Mouse (Mus musculus) liver, embryonic 16.5 days (tissue): ENCODE measurements around the gene Prkrip1. TPM values are rescaled to one million over a fixed set of nuclear protein-coding genes. Genes with fewer than 3 reads are reported as not detected.
A peak's percentile ranks its signal among the peaks of the same experiment; 100 is the strongest.

Experiments used
- ATAC-seq: fragments of 200-750 bp; cut with Nextera tagmentation; 2 replicates; pipeline ENCODE4 v1.8.0; 2017; ENCODE audit warnings: low read depth, mild to moderate bottlenecking, moderate number of reproducible peaks, moderate library complexity
- H3K27ac ChIP-seq: fragments of 300-500 bp; sonication (generic); 2 replicates; pipeline ENCODE4 v1.5.1; 2014; ENCODE audit warnings: mild to moderate bottlenecking, low read length
- H3K27me3 ChIP-seq: fragments of 300-500 bp; sonication (generic); 2 replicates; pipeline ENCODE4 v1.6.1; 2014; ENCODE audit warnings: low read depth, low read length, mixed read lengths; ENCODE audit not compliant: control insufficient read depth, insufficient read depth
- H3K36me3 ChIP-seq: fragments of 300-500 bp; sonication (generic); 2 replicates; pipeline ENCODE4 v1.6.1; 2014; ENCODE audit warnings: mild to moderate bottlenecking; ENCODE audit not compliant: control insufficient read depth, insufficient read depth
- H3K4me1 ChIP-seq: fragments of 300-500 bp; sonication (generic); 2 replicates; pipeline ENCODE4 v1.6.1; 2014; ENCODE audit warnings: low read depth, low read length, mixed read lengths; ENCODE audit not compliant: control insufficient read depth
- H3K4me2 ChIP-seq: fragments of 300-500 bp; sonication (generic); 2 replicates; pipeline ENCODE4 v1.6.1; 2014; ENCODE audit warnings: low read depth, low read length, mixed read lengths
- H3K4me3 ChIP-seq: fragments of 300-500 bp; sonication (generic); 2 replicates; pipeline ENCODE4 v1.5.1; 2014; ENCODE audit warnings: low read depth, mild to moderate bottlenecking, low read length
- H3K9ac ChIP-seq: fragments of 300-500 bp; sonication (generic); 2 replicates; pipeline ENCODE4 v1.6.1; 2014; ENCODE audit warnings: low read depth, low read length
- H3K9me3 ChIP-seq: fragments of 300-500 bp; sonication (generic); replicated peaks from 2 replicates; pipeline ENCODE4 v1.6.1; 2016; ENCODE audit warnings: low read length; ENCODE audit not compliant: control insufficient read depth
- WGBS: fragments of 180-500 bp; shearing (Covaris S2); extraction: QIAGEN DNeasy Blood & Tissue Kit; methylation state at CpG from one replicate; pipeline ENCODE4 v1.1.7; 2014; ENCODE audit not compliant: insufficient replicate concordance; 5-methylcytosine and 5-hydroxymethylcytosine counted together
- polyA plus RNA-seq: library from polyadenylated mRNA; unstranded; fragments of >200 nt; fragmentation: Nextera tagmentation; extraction: Ambion mirVana; gene quantifications from 2 replicates; pipeline ENCODE4 v1.2.1, GENCODE M21; 2015

Prkrip1 gene
- polyA plus RNA-seq, 1 experiment from 2014 or later: 20.8 TPM

DNA sequence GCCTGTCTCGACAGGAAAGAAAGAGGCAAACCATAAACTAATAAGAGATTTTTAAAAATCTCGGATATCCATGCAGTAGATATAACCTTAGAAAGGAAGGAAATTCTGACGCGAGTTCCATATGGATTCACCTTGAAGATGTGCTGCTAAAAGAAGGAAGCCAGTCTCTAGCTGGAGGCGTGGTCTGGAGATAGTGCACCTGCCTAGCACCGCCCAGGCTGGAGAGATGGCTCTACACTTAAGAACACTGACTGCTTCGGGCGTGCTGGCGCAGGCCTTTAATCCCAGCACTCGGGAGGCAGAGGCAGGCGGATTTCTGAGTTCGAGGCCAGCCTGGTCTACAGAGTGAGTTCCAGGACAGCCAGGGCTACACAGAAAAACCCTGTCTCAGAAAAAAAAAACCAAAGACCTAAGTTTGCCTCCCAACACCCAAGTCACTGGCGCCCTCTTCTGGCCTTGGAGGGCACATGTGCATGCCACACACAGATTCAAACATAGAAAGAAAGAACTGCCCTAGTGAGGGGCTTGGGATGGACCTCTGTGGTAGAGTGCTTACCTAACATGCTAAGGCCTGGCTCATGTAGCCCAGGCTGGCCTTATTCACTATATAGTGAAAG is 61.0 kb downstream of the Prkrip1 start:
- Histone ChIP-seq H3K27ac (peak overlapping the region; percentile 87), H3K4me3 (peak overlapping the region; percentile 91), H3K9me3 (no peaks in the 10 kb centered on the region), H3K4me2 (peak overlapping the region; percentile 57), H3K9ac (0 out of 2 replicates have a peak overlapping the region, but pooled peaks have one; percentile 71), H3K36me3 (peaks cover 36% of the 10 kb centered on the region), H3K4me1 (peaks cover 24% of the 10 kb centered on the region), H3K27me3 (no peaks in the 10 kb centered on the region)
- WGBS: 41% methylated on average over 13 of the region's 13 CpGs
- peak; percentile 17; the same call in 1 of the 2 replicates for ATAC-seq

DNA sequence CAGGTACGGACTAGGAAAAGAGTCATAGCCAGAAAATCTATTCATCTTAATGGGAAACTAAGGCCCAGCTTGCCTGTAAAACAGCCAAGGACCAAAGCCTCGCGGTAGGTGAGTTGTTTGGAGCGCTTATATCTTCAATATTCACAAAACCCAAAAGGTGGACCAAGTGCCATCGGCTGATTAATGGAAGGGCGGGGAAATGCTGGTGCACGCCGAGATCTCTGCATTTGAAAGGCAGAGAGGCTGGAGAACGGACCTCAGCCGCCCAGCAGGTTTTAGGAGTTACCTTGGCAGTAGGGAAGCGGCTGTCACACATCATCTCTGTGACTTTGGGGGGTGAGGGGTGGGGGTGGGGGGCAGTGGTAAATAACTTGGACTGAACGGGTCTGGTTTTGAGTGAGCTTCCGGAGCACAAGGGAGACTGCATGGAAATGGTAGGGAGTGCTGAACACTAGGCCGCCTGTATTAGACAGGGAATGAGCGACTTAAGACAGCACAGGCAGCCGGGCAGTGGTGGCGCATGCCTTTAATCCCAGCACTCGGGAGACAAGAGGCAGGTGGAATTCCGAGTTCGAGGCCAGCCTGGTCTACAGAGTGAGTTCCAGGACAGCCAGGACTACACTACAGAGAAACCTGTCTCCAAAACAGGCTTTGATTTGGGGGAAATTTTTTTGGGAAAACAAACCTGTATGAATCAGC is 62.3 kb downstream of the Prkrip1 start:
- H3K4me3 ChIP-seq: peak overlapping the region; percentile 91
- H3K36me3 ChIP-seq: peaks cover 37% of the 10 kb centered on the region
- peak; percentile 0; the same call in 1 of the 2 replicates for ATAC-seq
- H3K4me2 ChIP-seq: peak overlapping the region; percentile 57
- peak overlapping the region; percentile 71 for H3K9ac ChIP-seq
- H3K27ac ChIP-seq: peak overlapping the region; percentile 87
- H3K27me3 ChIP-seq: no peaks in the 10 kb centered on the region
- WGBS: 3% methylated on average over 20 of the region's 20 CpGs
- H3K4me1 ChIP-seq: peaks cover 24% of the 10 kb centered on the region
- H3K9me3 ChIP-seq: no peaks in the 10 kb centered on the region

DNA sequence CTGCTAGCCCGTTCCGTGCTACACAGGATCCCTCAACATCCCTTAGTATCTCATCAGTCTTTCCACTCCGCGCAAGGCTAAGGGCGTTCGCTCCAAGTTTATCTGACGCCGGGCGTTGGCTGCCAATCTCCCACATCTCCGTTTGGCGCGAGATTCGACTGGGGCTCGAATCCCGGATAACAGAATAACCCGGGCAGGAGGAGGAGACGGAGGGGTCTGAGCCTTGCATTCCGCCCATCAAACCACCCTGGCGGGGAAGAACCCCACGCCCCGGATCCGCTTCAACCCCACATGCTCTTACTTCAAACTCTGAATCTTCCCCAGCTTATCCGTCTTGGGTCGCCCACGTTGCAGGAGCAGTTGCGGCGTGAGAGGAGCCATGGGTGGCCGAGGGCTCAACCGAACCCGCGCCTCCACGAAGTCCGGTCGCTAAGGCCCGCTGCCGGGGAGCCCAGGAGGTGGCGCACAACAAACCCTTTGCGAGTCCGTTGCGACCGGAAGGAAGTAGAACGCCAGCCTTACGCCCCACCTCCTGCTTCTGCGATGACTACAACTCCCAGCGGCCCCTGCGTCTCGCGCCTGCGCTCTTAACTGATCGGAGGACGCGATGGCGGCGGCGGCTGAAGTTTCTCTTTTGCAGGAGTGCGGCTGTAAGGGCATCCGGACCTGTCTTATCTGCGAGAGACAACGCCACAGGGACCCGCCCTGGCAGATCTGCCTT is 63.0 kb downstream of the Prkrip1 start, which contains the start of the genes Lrwd1 and Alkbh4:
Gene Lrwd1, minus strand, starts transcription at position 504 of the 721 bp plus-strand sequence.
Gene Alkbh4, plus strand, starts transcription at position 576 of the 721 bp plus-strand sequence.
- peak within 1 kb of the TSS; percentile 74 for H3K4me2 ChIP-seq
- peaks cover 35% of the 10 kb centered on the region for H3K36me3 ChIP-seq
- no peaks in the 10 kb centered on the region for H3K9me3 ChIP-seq
- peaks cover 24% of the 10 kb centered on the region for H3K4me1 ChIP-seq
- H3K4me3 ChIP-seq: peak within 1 kb of the TSS; percentile 91
- WGBS: under 1% methylated on average over 60 of the region's 60 CpGs
- peak within 1 kb of the TSS; percentile 96 for H3K27ac ChIP-seq
- H3K27me3 ChIP-seq: no peaks in the 10 kb centered on the region
- peak within 1 kb of the TSS; percentile 90 for H3K9ac ChIP-seq
- peak; percentile 92 for ATAC-seq

Other genes starting within 250 kb of the Prkrip1 start
- gene Ssc4d, start 224.4 kb downstream of the Prkrip1 start, polyA plus RNA-seq: 1.5 and 1.7 TPM in 2 replicates
- gene Zp3, start 218.9 kb downstream of the Prkrip1 start, polyA plus RNA-seq: 0.06 TPM in 1 of 2 replicates, not detected in the other
- 6.0 and 6.5 TPM in 2 replicates for gene Dtx2, start 204.2 kb downstream of the Prkrip1 start, polyA plus RNA-seq
- 2.9 and 3.6 TPM in 2 replicates for gene Upk3b, start 160.5 kb downstream of the Prkrip1 start, polyA plus RNA-seq
- not detected in 2 replicates for gene Upk3bl, start 144.5 kb downstream of the Prkrip1 start, polyA plus RNA-seq
- gene Rasa4, start 115.0 kb downstream of the Prkrip1 start, polyA plus RNA-seq: 1.9 and 2.0 TPM in 2 replicates
- gene Polr2j, start 82.3 kb downstream of the Prkrip1 start, polyA plus RNA-seq: 104 and 118 TPM in 2 replicates
- 30.5 and 33.9 TPM in 2 replicates for gene Lrwd1, start 62.9 kb downstream of the Prkrip1 start, polyA plus RNA-seq
- gene Alkbh4, start 62.8 kb downstream of the Prkrip1 start, polyA plus RNA-seq: 11.3 and 12.9 TPM in 2 replicates
- gene Orai2, start 28.2 kb downstream of the Prkrip1 start, polyA plus RNA-seq: 3.6 and 4.0 TPM in 2 replicates
- gene Sh2b2, start 47.6 kb upstream of the Prkrip1 start, polyA plus RNA-seq: 1.9 and 2.1 TPM in 2 replicates